Mouse (Mus musculus): ENCODE results near the gene Tmsb15b1. TPM values are rescaled to one million over a fixed set of nuclear protein-coding genes. Genes with fewer than 3 reads are reported as not detected.

The Tmsb15b1 gene
- polyA plus RNA-seq (2012; rRNA removed): not detected in 2 replicates

DNA sequence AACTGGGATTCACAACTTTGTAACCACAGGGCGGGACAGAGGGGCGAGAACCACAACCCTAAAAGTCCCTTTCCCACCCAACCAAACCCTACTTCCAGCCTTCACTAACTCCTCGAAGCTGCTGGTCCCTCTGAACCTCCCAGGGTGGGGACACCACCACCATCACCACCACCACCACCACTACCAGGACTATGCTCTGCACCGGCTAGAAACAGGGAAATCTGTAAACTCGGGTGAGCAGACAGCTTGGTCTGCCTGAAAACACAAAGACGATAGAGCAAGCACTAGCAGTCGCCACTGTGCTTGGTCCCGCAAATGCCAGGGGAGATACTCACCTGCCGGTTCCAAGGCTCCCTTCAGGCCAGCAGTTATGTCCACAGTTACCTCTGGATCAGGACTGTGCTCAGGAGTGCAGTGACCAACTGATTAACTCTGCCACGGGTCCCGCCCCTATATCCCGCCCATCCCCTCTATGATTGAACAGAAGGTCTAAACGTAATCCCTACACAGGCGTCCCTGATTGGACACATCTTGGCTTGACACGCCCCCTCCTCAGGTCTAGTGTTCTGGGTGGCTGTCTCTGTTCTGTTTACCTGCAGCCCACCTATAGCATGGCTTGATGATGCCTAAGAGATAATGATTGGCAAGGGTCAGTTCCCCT lies at the start of gene Tmsb15b1, which contains the start of gene Tmsb15l:
Tmsb15b1 (minus strand) TSS at position 451 of the 661 bp plus-strand sequence.
Tmsb15l (minus strand) TSS at position 446 of the 661 bp plus-strand sequence.

DNA sequence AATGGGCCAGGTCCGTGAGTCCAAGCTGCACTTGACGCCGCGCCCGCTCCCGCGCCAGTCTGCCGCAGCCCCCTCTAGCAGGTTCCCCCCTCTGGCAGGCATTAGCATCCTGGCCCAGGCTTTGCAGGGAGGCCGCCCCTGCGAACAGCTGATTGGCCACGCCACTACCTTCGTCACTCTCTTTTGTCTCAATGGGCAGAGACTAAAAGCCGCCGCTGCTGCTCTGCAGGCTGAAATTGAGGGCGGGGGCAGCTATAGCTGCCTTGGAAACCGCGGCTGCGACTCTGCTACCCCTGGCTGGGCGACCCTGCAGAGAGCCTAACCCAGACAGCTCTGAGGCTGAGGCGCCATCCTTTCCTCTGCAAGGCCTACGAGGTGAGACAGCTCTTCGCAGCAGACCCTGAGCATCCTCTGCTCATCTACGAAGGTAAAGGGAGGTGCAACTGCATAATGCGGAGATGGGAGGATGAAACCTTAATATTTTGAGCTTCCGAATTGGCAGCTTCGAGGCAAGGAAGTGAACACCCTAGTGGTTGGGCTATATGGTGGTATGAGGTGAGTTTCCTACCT lies 16.4 kb upstream of the Tmsb15b1 start, which contains the start of gene Zcchc18:
Zcchc18 (plus strand) TSS at position 178 of the 570 bp plus-strand sequence.

DNA sequence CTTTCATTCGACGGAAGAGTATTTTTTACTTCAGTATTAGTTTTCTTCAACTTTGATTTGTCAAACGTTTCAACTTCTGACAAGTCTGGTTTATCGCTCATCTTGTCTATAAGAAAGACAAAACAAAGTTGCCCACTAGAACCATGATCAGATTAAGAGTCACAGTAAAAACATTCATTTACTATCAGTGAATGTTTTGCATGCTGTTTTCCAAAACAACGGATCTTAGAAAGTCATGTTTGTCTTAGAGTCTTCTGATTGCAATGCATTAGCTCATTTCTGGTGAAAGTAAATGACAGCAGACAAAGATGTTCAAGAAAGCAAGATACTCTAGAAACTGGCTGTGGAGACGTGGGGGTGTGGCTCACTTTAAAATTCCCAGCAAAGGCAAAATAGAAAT lies 1.3 kb downstream of the Tmsb15b1 start, which contains the start of gene Tmsb15b2:
Tmsb15b2 (minus strand) TSS at position 101 of the 400 bp plus-strand sequence.

DNA sequence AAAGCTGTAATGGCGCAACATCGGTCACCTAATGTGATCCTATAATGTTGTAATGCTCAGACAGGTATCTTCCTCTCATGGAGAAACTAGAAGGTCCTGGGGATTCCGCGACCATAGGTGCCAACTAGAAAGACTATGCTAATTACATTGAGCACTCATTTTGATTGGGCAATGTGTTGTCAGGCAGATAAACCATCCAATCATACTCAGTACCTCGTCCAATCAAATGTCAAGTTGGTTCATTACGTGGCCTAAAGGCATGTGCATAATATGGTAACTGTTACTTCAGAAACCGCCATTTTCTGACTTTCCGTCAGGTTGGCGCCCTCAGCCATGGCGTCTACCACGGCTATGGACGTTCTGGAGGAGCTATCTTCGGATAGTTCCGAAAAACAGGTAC lies 49.6 kb downstream of the Tmsb15b1 start, which contains the start of gene H2bfm:
H2bfm (plus strand) TSS at position 295 of the 400 bp plus-strand sequence.

Other genes with a start within 250 kb of the Tmsb15b1 start
- 4.5 and 7.0 TPM in 2 replicates for gene Morf4l2, start 233.2 kb downstream of the Tmsb15b1 start, polyA plus RNA-seq (2012; rRNA removed)
- gene Glra4, start 196.7 kb downstream of the Tmsb15b1 start, polyA plus RNA-seq (2012; rRNA removed): not detected in 2 replicates
- gene Plp1, start 154.2 kb downstream of the Tmsb15b1 start, polyA plus RNA-seq (2012; rRNA removed): 2.2 and 2.8 TPM in 2 replicates
- not detected in 2 replicates for gene Rab9b, start 108.1 kb downstream of the Tmsb15b1 start, polyA plus RNA-seq (2012; rRNA removed)
- not detected in 2 replicates for gene H2bfm, start 49.5 kb downstream of the Tmsb15b1 start, polyA plus RNA-seq (2012; rRNA removed)
- gene Tmsb15b2, start 1.4 kb downstream of the Tmsb15b1 start, polyA plus RNA-seq (2012; rRNA removed): not detected in 2 replicates
- 0.15 TPM in 1 of 2 replicates, not detected in the other for gene Tmsb15l, start within 50 bp of the Tmsb15b1 start, polyA plus RNA-seq (2012; rRNA removed)
- 0.16 and 0.40 TPM in 2 replicates for gene Zcchc18, start 16.3 kb upstream of the Tmsb15b1 start, polyA plus RNA-seq (2012; rRNA removed)
- 0.42 and 0.43 TPM in 2 replicates for gene Slc25a53, start 61.4 kb upstream of the Tmsb15b1 start, polyA plus RNA-seq (2012; rRNA removed)
- gene Fam199x, start 72.7 kb upstream of the Tmsb15b1 start, polyA plus RNA-seq (2012; rRNA removed): 0.14 and 0.23 TPM in 2 replicates
- not detected in 2 replicates for gene Esx1, start 145.2 kb upstream of the Tmsb15b1 start, polyA plus RNA-seq (2012; rRNA removed)

Data from stomach, adult 2 months (tissue).